Mouse (Mus musculus): ENCODE measurements around the gene Clec16a. TPM values are rescaled to one million over a fixed set of nuclear protein-coding genes. Genes with fewer than 3 reads are reported as not detected.

Clec16a gene
- polyA plus RNA-seq, 1 experiment: 46.2 TPM

- Histone ChIP-seq H3K27ac (ENCODE audit: insufficient read depth, low read length) (no peak overlapping the region), H3K4me1 (ENCODE audit: control insufficient read depth, insufficient read depth, low read length) (peaks cover 4% of the 10 kb centered on the region), H3K4me3 (ENCODE audit: insufficient read depth, low read length) (no peak overlapping the region)
- TF ChIP-seq POLR2A (IDR thresholded peaks at IDR 0.05; ENCODE audit: extremely low read depth, insufficient read depth, low read length) (no peak), CTCF (IDR thresholded peaks at IDR 0.05; ENCODE audit: extremely low read depth, insufficient read depth, low read length) (no peak)
Observed at GRCm38 (mm10) chr16:10676461-10677066, 131.4 kb downstream of the Clec16a start.

DNA sequence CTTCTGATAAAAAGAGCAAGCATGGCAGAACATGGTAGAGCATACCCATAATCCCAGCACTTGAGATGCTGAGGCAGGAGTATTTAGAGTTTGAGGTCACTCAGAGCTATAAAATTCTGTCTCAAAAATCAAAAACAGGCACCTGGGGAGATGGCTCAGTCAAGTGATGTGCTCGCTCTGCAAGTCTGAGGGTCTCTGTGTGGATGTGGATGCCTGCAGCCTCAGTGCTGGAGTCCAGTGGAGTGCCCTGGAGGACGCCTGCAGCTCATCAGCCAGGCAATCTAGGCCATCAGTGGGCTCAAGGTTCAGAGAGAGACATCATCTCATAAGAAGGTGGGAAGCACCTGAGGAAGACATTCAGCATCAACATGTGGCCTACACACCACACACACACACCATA lies 137.4 kb downstream of the Clec16a start:
- Histone ChIP-seq H3K27ac (ENCODE audit: insufficient read depth, low read length) (no peak overlapping the region), H3K4me1 (ENCODE audit: control insufficient read depth, insufficient read depth, low read length) (no peaks in the 10 kb centered on the region), H3K4me3 (ENCODE audit: insufficient read depth, low read length) (no peak overlapping the region)
- TF ChIP-seq CTCF (IDR thresholded peaks at IDR 0.05; ENCODE audit: extremely low read depth, insufficient read depth, low read length): no peak
- TF ChIP-seq POLR2A (IDR thresholded peaks at IDR 0.05; ENCODE audit: extremely low read depth, insufficient read depth, low read length): no peak

- no peak overlapping the region for H3K4me3 ChIP-seq (ENCODE audit: insufficient read depth, low read length)
- H3K4me1 ChIP-seq (ENCODE audit: control insufficient read depth, insufficient read depth, low read length): no peaks in the 10 kb centered on the region
- TF ChIP-seq POLR2A (IDR thresholded peaks at IDR 0.05; ENCODE audit: extremely low read depth, insufficient read depth, low read length) (no peak), CTCF (IDR thresholded peaks at IDR 0.05; ENCODE audit: extremely low read depth, insufficient read depth, low read length) (no peak)
- no peak overlapping the region for H3K27ac ChIP-seq (ENCODE audit: insufficient read depth, low read length)
Observed at GRCm38 (mm10) chr16:10683193-10684000, 138.3 kb downstream of the Clec16a start.

GRCm38 (mm10) chr16:10689748-10690318 lies 144.7 kb downstream of the Clec16a start:
- Histone ChIP-seq H3K27ac (ENCODE audit: insufficient read depth, low read length) (no peak overlapping the region), H3K4me3 (ENCODE audit: insufficient read depth, low read length) (no peak overlapping the region), H3K4me1 (ENCODE audit: control insufficient read depth, insufficient read depth, low read length) (no peaks in the 10 kb centered on the region)
- TF ChIP-seq CTCF (IDR thresholded peaks at IDR 0.05; ENCODE audit: extremely low read depth, insufficient read depth, low read length) (no peak), POLR2A (IDR thresholded peaks at IDR 0.05; ENCODE audit: extremely low read depth, insufficient read depth, low read length) (no peak)

GRCm38 (mm10) chr16:10690442-10690841 lies 145.3 kb downstream of the Clec16a start:
- Histone ChIP-seq H3K27ac (ENCODE audit: insufficient read depth, low read length) (no peak overlapping the region), H3K4me1 (ENCODE audit: control insufficient read depth, insufficient read depth, low read length) (no peaks in the 10 kb centered on the region), H3K4me3 (ENCODE audit: insufficient read depth, low read length) (no peak overlapping the region)
- TF ChIP-seq POLR2A (IDR thresholded peaks at IDR 0.05; ENCODE audit: extremely low read depth, insufficient read depth, low read length) (no peak), CTCF (IDR thresholded peaks at IDR 0.05; ENCODE audit: extremely low read depth, insufficient read depth, low read length) (no peak)

- Histone ChIP-seq H3K4me3 (ENCODE audit: insufficient read depth, low read length) (no peak overlapping the region), H3K27ac (ENCODE audit: insufficient read depth, low read length) (no peak overlapping the region), H3K4me1 (ENCODE audit: control insufficient read depth, insufficient read depth, low read length) (no peaks in the 10 kb centered on the region)
- TF ChIP-seq CTCF (IDR thresholded peaks at IDR 0.05; ENCODE audit: extremely low read depth, insufficient read depth, low read length): no peak
- TF ChIP-seq POLR2A (IDR thresholded peaks at IDR 0.05; ENCODE audit: extremely low read depth, insufficient read depth, low read length): no peak
Observed at GRCm38 (mm10) chr16:10691705-10692104, 146.6 kb downstream of the Clec16a start.

DNA sequence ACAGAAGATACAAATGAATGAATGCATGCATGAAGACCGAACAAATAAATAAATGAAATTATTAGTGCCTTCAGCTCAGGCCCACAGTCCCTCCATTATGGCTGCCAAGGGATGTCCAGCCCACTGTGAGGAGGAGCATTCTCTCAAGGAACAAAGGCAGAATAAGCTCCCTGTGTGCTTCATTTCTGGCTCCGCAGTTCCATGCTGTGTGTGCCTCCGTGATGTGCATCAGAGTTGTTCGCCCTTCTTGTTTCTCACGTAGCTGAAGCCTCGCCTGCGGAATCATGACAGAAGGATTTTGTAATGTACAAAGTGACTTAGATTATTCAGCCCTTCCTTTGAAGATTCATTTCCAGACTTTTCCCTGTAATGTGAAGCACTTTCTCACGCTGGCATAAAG lies 147.7 kb downstream of the Clec16a start:
- Histone ChIP-seq H3K4me3 (ENCODE audit: insufficient read depth, low read length) (no peak overlapping the region), H3K27ac (ENCODE audit: insufficient read depth, low read length) (no peak overlapping the region), H3K4me1 (ENCODE audit: control insufficient read depth, insufficient read depth, low read length) (no peaks in the 10 kb centered on the region)
- TF ChIP-seq CTCF (IDR thresholded peaks at IDR 0.05; ENCODE audit: extremely low read depth, insufficient read depth, low read length): no peak
- TF ChIP-seq POLR2A (IDR thresholded peaks at IDR 0.05; ENCODE audit: extremely low read depth, insufficient read depth, low read length): no peak

DNA sequence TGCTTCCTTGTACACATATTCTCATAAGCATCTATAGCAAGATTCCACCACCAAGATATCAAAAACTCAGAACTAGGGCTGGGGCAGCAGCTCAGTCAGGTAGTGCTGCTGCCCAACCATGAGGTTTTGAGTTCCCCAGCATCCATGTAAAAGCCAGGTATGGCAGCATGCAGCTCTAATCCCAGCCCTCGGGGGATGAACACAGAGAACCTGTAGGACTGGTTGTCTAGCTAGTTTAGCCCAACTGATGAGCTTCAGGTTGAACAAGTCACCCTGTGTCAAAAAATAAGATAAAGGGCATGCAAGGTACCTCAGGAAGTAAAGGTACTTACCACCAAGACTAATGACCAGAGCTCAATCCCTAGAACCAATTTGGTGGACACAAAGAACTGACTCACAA lies 148.3 kb downstream of the Clec16a start:
- no peak overlapping the region for H3K4me3 ChIP-seq (ENCODE audit: insufficient read depth, low read length)
- H3K4me1 ChIP-seq (ENCODE audit: control insufficient read depth, insufficient read depth, low read length): no peaks in the 10 kb centered on the region
- TF ChIP-seq CTCF (IDR thresholded peaks at IDR 0.05; ENCODE audit: extremely low read depth, insufficient read depth, low read length): no peak
- TF ChIP-seq POLR2A (IDR thresholded peaks at IDR 0.05; ENCODE audit: extremely low read depth, insufficient read depth, low read length): no peak
- H3K27ac ChIP-seq (ENCODE audit: insufficient read depth, low read length): no peak overlapping the region

- no peak overlapping the region for H3K27ac ChIP-seq (ENCODE audit: insufficient read depth, low read length)
- no peak overlapping the region for H3K4me3 ChIP-seq (ENCODE audit: insufficient read depth, low read length)
- TF ChIP-seq POLR2A (IDR thresholded peaks at IDR 0.05; ENCODE audit: extremely low read depth, insufficient read depth, low read length): no peak
- TF ChIP-seq CTCF (IDR thresholded peaks at IDR 0.05; ENCODE audit: extremely low read depth, insufficient read depth, low read length): no peak
- no peaks in the 10 kb centered on the region for H3K4me1 ChIP-seq (ENCODE audit: control insufficient read depth, insufficient read depth, low read length)
Observed at GRCm38 (mm10) chr16:10694414-10694851, 149.3 kb downstream of the Clec16a start.

Data from cortical plate, adult 2 months (tissue).